Mouse (Mus musculus) gastrocnemius, postnatal 36 days (tissue): Measurements from ENCODE around the gene Tmcc1. TPM values are rescaled to one million over a fixed set of nuclear protein-coding genes. Genes with fewer than 3 reads are reported as not detected.
"Not testable (repeated sequence)": the region's sequence is repeated elsewhere in the genome, so short reads cannot be mapped to it uniquely, and the experiment has no call there.

ENCODE experiments used
- DNase-seq, 2 experiments: peaks; one replicate each; pipeline ENCODE4 v3.0.0; 2022
- intact Hi-C: fragments of 180-260 bp; cut with DNase I; formaldehyde crosslinking; loops from one replicate; pipeline ENCODE4 v1.15.1; 2025
- long read RNA-seq, 2 experiments: library from polyadenylated mRNA; stranded (forward); transcript quantifications; one replicate each; pipeline ENCODE4 v2.0.0; 2021
- total RNA-seq, 2 experiments: library from RNA; stranded (reverse); gene quantifications; 2 replicates each; pipeline ENCODE4 v1.2.3; 2021

Gene Tmcc1
- 10 to 100 TPM; 46.3 to 59.5 TPM for total RNA-seq
- long read RNA-seq, experiment 1, partial matches to known transcripts: 0 of 7 reads
- long read RNA-seq, experiment 1, other reads (novel, unspliced or antisense): 4 of 7 reads
- long read RNA-seq, experiment 2, full-length matches to known transcripts: 8 of 15 reads
- long read RNA-seq, experiment 2, partial matches to known transcripts: 3 of 15 reads
- long read RNA-seq, experiment 2, other reads (novel, unspliced or antisense): 4 of 15 reads

DNA sequence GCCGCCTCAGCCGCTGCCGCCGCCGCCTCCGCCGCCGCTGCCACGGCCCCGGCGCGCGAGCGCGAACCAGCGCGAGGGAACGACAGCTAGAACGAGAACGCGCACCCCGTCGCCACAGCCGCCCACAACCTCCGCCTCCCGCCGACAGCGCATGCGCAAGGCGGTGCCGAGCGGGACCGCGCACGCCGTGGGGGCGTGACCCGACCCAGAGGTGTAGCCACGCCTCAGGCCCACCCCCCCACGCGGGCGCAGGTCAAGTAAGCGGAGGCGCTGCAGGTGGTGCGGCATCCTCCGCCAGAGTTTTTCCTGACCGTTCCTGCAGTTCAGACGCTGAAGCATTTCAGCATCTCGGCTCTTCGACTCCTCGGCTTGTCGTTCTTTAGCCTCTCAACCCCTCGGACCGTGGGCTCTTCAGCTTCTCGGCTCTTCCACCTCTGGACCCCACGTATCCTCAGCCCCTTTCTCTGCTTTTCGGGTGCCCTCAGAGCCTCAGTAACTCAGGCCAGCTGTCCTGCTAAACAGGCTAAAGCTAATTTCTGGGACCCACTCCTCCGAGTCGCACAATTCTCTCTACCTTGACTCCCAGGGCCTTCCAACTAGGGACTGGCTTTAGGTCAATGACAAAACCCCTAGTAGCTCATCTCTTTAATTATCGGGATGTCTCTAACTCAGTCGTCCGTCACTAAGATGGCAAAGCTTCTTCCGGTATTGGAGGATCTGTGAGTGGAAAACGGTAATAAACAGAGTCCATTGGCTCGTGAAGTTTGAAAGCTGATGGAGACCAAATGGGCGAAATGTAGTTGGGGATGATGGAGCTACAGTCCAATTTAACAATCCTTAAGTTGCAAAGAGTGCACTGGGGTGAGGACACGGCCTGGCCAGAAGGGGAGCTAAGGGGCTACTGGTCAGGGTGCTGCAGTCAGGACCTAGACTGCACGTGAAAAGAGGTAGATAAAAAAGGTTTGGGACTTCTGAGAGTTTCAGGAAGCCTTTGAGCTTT is at the start of gene Tmcc1:
Gene Tmcc1 (minus strand): TSS at position 93 of the 1,000 bp plus-strand sequence.
- peak; percentile 98 to 99 for DNase-seq
- intact Hi-C loops: no loop called here

DNA sequence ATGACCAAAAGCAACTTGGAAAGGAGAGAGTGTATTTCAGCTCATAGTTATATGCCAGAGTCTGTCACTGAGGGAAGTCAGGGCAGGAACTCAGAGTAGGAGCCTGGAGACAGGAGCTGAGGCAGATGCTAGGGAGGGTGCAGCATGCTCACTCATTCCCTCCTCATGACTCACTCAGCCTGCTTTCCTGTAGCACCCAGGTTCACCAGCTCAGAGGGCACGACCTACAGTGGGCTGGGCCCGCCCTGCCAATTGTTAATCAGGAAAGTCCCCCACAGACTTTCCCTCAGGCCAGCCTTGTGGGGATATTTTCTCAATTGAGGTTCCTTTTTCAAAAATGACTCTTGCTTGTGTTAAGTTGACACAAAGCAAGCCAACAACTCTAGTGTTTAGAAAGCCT is 47.1 kb upstream of the Tmcc1 start:
- DNase-seq: no peak
- intact Hi-C loops: no loop called here

DNA sequence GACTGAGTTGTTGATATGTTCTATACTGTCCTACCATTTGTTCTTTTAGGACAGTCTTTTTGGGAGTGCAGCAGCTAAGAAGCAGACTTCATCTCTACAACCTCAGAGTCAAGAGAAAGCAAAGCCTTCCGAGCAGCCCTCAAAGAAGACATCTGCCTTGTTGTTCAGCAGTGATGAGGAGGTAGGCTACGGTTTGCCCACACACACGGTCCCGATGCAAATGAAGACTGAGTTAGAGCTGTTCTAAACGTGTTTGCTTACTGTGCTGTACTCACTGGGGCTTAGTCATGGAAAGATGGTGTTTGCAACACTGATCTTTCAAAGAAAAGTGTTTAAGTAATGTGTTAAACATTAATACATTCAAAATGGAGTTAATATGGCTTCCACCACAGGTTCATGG is 44.8 kb upstream of the Tmcc1 start:
- DNase-seq: no peak
- intact Hi-C loops: no loop called here

DNA sequence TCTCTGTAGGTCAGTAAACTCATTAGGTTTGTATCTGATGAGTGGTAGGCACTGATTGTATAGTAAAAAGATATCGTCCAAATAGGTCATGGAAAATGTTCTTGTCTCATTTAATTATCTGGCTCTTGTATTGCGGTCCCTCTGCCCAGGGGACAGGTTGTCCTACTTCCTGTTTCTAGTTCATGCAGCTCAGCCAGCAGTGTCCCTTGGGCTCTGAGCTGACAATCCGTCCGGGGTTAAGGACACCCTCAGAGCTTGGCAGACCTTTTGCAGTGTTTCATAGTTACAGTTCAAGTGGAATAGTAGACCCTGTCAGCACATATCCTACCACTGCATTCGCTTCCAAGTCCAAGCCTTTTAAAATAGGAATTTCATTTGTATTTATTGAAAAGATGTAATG is 42.0 kb upstream of the Tmcc1 start:
- intact Hi-C loops: no loop called here
- no peak for DNase-seq

DNA sequence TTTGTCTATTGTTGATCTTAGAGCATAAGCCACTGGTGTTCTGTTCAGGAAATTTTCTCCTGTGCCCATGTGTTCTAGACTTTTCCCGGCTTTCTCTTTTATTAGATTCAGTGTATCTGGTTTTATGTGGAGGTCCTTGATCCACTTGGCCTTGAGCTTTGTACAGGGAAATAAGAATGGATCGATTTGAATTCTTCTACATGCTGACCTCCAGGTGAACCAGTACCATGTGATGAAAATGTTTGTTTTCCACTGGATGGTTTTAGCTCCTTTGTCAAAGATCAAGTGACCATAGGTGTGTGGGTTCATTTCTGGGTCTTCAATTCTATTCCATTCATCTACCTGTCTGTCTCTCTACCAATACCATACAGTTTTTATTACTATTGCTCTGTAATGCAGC is 41.5 kb upstream of the Tmcc1 start:
- DNase-seq, intact Hi-C loops: not testable (repeated sequence)

DNA sequence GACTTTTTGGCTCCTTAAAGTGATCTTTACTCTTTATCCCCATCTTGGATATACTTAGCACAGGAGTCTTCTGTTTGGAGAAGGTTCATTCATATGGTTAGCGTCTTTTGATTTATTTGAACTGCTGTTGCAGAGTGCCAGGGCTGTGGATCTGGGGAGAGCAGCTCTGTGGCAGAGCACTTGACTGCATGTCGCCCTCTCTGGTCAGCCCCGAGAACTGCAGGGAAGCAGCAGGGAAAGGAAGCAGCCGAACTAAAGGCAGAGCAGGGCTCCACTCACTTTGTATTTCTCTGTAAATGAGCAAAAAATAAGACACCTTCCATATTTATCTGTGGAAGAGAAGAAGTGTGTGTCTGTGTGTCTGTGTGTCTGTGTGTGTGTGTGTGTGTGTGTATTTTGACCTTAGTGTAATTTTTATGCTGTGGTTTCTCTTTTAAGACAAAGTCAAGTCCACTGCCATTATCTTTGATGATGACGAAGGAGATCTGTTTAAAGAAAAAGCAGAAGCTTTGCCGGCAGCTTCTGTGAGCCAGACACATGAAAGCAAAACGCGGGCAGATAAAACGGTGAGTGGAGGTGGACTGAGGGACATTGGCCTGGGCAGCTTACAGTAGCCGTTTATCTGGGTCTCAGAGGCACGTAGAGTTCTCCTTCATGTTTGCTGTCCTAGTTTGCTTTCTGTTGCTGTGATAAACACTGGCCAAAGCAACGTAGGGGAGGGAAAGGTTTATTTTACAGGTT is 35.7 kb upstream of the Tmcc1 start:
- peak; percentile 42 to 53 for DNase-seq
- intact Hi-C loops: no loop called here

DNA sequence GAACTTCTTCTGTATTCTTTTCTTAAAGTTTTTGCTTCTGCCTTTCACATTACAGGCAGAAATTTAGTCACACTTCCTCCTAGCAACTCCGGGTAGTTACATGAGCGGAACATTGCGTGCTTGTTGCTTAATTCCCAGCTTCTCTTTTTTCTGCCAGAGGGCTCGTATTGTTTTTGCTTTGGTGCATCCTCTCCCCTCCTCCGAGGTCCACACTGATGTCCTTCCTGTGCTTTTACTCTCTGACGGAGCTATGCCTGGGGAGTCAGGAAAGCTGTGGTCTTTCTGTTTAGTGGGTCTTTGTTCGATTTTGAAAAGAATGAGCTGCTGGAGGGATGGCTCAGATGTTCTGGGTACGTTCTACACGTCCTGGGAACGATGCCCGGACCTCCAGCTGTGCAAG is 34.5 kb upstream of the Tmcc1 start:
- intact Hi-C loops: no loop called here
- DNase-seq: no peak

DNA sequence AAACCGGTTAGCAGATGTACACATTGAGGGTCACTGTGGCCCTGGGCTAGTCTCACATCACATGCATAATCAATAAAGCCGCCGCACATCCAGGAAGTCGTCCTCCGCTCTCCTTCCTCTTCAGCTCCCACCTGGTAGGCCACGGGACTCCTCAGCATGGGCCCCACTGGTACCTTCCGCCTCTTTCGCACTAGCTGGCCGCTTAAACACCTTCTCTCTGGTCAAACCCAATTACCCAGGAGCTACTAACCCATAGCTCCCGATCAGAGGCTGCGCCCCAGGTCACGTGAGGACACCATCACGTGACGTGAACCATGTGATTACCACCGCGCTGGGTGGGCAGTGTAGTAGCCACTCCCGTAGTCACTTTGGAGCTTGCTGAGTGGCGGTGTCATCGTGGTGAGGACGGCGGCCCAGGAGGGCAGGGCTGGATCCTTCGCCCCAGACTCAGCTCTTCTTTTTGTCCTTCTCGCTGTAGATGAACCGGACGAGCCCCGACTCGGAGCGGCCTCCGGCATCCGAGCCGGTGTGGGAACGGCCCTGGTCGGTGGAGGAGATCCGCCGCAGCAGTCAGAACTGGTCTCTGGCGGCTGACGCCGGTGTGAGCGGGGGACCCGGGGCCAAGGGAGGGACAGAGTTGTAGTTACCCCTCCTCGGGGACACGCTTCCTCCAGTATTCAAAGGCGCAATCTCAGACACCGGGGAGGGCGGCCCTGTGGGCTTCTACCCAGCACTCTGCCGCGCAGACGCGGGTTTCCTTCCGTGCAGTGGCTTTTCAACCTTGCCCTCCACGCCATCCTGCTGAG is 14.6 kb upstream of the Tmcc1 start, which contains the start of gene Washc2:
Gene Washc2 (plus strand): TSS at position 310 of the 806 bp plus-strand sequence.
- intact Hi-C loops: no loop called here
- peak; percentile 89 to 93 for DNase-seq

DNA sequence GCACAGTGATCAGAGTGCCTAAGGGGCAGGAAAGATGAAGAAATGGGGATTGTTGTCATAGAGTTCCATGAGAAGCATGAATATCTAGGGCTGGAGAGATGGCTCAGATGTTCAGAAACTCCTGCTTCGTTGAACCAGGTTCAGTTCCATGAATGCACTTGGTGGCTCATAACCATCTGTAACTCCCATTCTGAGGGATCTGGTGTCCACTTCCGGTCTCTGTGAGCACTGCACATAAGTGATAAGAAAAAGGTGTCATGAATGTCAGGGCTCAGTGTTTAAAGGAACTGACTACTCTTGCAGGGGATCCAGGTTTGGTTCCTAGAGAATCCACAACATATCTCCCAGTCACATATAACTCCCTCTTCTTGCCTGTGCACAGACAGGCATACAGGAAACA is 6.4 kb upstream of the Tmcc1 start:
- intact Hi-C loops: no loop called here
- DNase-seq: no peak

DNA sequence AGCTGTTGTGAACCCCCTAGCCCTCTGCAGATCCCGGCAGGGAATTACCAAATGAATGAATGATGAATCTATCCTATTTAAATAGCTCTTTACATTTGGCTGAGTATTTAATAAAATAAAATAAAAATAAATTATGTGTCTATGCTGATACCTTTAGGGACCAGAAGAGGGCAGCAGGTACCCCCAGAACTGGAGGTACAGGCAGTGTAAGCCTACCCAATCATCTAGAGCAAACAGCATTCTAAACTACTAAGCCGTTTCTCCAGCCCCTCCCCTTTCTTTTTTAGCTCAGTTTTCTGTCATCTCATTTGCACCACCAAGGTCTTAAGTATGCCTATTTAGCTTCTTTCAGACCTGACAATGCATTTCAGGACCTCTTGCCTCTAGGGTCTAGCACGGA is 4.9 kb upstream of the Tmcc1 start:
- DNase-seq: no peak
- intact Hi-C loops: no loop called here

DNA sequence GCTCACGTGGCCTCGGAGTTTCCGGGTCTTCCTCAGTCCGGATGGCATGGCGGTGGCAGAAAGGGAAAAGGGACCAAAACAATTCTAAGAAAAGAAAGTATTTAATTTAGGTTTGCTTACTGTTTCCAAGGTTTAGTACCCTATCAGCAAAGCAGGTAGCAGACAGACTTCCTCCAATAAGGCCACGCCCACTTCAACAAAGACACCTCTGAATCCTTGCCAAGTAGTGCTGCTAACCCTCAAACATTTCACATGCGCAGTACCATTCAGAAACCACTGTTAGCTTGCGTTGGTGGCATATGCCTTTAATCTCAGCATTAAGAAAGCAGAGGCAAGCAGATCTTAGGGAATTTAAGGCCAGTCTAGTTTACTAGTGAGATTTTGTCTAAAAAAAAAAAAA is 2.5 kb upstream of the Tmcc1 start:
- intact Hi-C loops: no loop called here
- DNase-seq: no peak

DNA sequence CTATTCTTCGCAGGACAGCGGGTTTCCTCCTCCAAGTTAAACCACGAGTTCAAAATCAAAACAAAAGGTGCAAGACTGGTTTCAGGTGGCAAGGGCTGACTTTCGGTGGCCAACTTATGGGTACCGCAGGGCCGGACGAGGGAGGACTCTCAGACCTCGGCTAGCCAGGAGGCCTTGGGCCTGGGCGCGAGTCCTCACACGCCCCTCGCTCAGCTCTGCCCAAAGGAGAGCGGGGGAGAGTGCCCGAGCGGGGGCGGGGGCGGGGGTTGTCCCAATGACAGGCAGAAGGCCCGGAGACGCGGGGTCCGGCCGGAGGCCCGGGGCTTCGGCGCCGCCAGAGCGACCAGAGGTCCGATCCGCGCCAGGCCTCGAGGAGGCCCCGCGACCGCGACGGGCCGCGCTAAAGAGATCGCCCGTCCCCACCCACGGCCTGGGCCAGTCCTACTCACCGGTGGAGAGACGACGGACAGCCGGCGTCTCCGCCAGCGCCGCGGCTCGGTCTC is 426 bp downstream of the Tmcc1 start:
- no peak for DNase-seq
- intact Hi-C loops: no loop called here

DNA sequence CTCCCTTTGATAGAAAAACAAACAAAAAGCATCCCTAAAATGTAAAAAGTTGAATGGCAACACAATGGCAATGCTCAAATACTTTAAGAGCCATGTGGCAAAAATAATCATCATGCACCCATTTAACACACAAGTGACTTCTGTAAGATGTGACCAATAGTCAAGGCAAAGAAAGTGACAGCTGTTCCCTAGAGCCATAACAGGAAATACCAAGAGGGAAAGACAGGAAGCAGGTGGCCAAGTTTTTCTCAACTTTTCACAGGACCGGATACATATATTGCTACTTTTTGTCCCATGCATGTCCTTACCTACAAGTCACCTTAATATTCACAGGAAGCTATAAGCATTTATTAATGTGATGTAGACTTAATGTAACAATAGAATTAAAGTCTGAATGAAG is 3.9 kb downstream of the Tmcc1 start:
- DNase-seq: no peak
- intact Hi-C loops: no loop called here

DNA sequence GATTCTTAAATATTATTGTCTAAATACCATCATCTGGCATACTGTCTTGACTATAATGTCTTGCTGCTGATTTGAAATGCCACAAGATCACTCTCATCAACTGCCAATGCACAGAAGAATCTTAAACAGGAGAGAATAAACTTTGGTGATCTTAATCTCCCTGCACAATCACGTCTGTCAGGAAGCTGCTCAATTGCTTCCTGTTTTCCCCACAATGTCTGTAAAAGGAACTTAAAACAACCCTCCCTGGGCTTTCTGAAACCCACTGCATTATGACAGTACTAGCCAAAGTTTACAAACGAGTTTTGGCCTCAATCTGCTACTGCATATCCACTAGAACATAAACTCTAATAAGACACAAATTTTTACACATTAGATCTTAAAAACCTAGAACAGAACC is 6.8 kb downstream of the Tmcc1 start:
- intact Hi-C loops: no loop called here
- no peak for DNase-seq

DNA sequence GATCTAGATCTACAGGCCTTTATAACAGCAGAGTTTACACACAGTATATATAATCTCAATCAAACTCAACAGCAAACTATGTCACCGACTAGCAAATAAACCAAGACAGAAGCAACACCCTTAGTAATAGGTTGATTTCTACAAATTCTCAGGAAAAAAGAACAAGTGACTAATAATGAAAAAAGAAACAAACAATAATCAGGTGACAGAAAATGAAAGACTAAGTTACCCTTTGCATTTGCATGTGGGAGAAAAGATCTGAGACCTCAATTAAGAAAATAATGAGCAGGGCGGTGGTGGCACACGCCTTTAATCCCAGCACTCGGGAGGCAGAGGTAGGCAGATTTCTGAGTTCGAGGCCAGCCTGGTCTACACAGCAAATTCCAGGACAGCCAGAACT is 9.8 kb downstream of the Tmcc1 start:
- intact Hi-C loops: no loop called here
- no peak for DNase-seq

DNA sequence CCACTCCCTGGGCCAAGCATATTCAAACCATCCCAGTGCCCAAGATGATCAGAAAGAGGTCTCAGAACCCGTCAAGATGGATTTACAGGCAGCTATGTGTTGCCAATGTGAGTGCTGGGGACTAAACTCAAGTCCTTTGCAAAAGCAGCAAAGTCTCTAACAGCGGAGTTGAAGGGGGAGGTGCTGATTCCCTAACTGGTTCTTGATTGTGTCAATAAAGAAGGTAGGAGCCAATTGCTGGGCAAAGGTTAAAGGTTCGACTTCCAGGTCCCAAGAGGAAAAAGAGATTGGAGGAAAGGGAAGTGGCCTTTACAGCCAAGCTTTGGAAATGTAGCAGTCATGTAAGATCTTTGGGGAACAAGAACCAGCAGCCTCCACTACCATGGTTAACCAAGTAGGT is 12.6 kb downstream of the Tmcc1 start:
- DNase-seq: no peak
- intact Hi-C loops: no loop called here

DNA sequence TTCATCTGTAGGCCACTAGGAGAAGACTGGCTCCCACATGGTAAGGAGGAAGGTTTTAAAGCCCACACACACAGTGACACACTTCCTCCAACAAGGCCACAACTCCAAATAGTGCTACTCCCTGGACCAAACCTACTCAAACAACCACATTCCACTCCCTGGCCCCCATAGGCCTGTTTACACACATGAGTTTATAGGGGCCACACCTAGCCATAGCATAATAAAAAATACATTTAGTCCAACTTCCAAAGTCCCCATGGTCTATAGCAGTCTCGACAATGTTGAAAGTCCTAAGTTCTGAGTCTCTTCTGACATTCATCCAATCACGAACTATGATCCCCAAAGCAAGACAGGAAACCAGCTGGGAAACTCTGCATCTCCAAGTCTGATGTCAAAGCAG is 14.9 kb downstream of the Tmcc1 start:
- no peak for DNase-seq
- intact Hi-C loops: no loop called here

DNA sequence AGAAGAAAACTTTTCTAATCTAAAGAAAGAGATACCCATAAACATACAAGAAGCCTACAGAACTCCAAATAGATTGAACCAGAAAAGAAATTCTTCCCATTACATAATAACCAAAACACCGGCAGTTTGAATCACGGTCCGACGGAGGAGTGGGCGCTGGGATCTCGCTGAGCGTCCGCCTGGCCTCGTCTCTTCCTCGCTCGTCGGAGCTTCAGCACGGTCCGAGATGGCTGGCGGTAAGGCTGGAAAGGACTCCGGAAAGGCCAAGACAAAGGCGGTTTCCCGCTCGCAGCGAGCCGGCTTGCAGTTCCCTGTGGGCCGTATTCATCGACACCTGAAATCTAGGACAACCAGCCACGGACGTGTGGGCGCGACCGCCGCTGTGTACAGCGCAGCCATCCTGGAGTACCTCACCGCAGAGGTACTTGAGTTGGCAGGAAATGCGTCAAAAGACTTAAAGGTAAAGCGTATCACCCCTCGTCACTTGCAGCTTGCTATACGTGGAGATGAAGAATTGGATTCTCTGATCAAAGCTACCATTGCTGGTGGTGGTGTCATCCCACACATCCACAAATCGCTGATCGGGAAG is 19.7 kb downstream of the Tmcc1 start:
- intact Hi-C loops, DNase-seq: not testable (repeated sequence)

DNA sequence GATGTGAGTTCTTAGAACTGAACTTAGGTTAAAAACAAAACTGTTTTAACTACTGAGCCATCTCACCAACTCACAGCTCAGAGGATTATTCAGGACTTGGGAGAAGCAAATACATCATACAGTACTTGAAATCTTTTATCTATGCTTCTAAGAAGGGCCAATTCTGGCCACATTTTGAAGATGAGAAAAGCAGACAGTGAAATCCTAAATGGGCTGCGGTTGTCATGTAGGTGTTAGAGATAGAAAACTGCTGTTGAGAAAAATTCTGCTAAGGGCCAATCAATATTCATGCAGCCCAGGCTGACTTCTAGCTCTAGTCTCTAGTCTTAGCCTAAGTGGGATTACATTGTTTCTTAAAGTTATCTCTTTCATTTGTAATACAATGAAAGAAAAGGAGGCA is 26.9 kb downstream of the Tmcc1 start:
- intact Hi-C loops: no loop called here

More for the DNA sequence above, 26.9 kb downstream of the Tmcc1 start:
- DNase-seq: no peak
